Mouse (Mus musculus) liver, adult 2 months (tissue): ENCODE measurements around the gene Bcl2. TPM values are rescaled to one million over a fixed set of nuclear protein-coding genes. Genes with fewer than 3 reads are reported as not detected.
A peak's percentile ranks its signal among the peaks of the same experiment; 100 is the strongest.
"Not testable (repeated sequence)": the region's sequence is repeated elsewhere in the genome, so short reads cannot be mapped to it uniquely, and the experiment has no call there.

ENCODE experiments used
- DNase-seq: peaks from one replicate; pipeline ENCODE4 v3.0.0-alpha.2; 2011; ENCODE audit warnings: low read depth, low spot score; ENCODE audit errors: extremely low read depth
- H3K27ac ChIP-seq: fragments of 200-500 bp; replicated peaks from 2 replicates; pipeline ENCODE4 v1.5.1; 2012; ENCODE audit warnings: low read depth, mild to moderate bottlenecking, control low read depth, inconsistent platforms, low read length; ENCODE audit not compliant: insufficient read depth
- H3K27me3 ChIP-seq: fragments of 200-500 bp; 2 replicates; pipeline ENCODE4 v1.6.1; 2012; ENCODE audit warnings: mild to moderate bottlenecking, moderate library complexity, low read length, inconsistent platforms; ENCODE audit not compliant: control insufficient read depth, insufficient read depth
- H3K36me3 ChIP-seq: fragments of 200-500 bp; 2 replicates; pipeline ENCODE4 v1.6.1; 2012; ENCODE audit warnings: low read length, inconsistent platforms; ENCODE audit not compliant: control insufficient read depth, insufficient read depth
- H3K4me1 ChIP-seq: fragments of 200-500 bp; 2 replicates; pipeline ENCODE4 v1.6.1; 2011; ENCODE audit warnings: low read length; ENCODE audit not compliant: control insufficient read depth, insufficient read depth
- H3K4me3 ChIP-seq: fragments of 200-500 bp; 2 replicates; pipeline ENCODE4 v1.5.1; 2011; ENCODE audit warnings: low read depth, mild to moderate bottlenecking, control low read depth, low read length, moderate library complexity; ENCODE audit not compliant: insufficient read depth
- H3K79me2 ChIP-seq: fragments of 200-500 bp; 2 replicates; pipeline ENCODE4 v1.6.1; 2012; ENCODE audit warnings: inconsistent platforms, mild to moderate bottlenecking, low read length, moderate library complexity; ENCODE audit not compliant: control insufficient read depth, insufficient read depth
- H3K9ac ChIP-seq: fragments of 200-500 bp; 2 replicates; pipeline ENCODE4 v1.6.1; 2012; ENCODE audit warnings: low read depth, mild to moderate bottlenecking, control low read depth, inconsistent platforms, low read length
- CTCF ChIP-seq: fragments of 200-500 bp; IDR thresholded peaks from 2 replicates; pipeline ENCODE4 v1.5.1; 2011; ENCODE audit warnings: low read depth, low read length, control low read depth
- POLR2A ChIP-seq: fragments of 200-500 bp; IDR thresholded peaks from 2 replicates; pipeline ENCODE4 v1.6.1; 2011; ENCODE audit warnings: low read length, control low read depth; ENCODE audit not compliant: insufficient read depth; ENCODE audit errors: extremely low read depth
- WGBS: fragments of 180-500 bp; shearing (Covaris S2); methylation state at CpG from one replicate; pipeline ENCODE4 v1.1.7; 2018; 5-methylcytosine and 5-hydroxymethylcytosine counted together
- polyA plus RNA-seq: library from polyadenylated mRNA; depleted of rRNA; stranded (reverse); fragments of >200 nt; gene quantifications from 2 replicates; pipeline ENCODE4 v1.2.3, GENCODE M21; 2012
- total RNA-seq: library from RNA; depleted of rRNA; stranded (reverse); fragments of >200 nt; gene quantifications from 2 replicates; pipeline ENCODE4 v1.2.3, GENCODE M21; 2014

Bcl2 gene
- total and polyA plus RNA-seq, 2 experiments, result 0.26 to 1.5 TPM

- no peak overlapping the region for H3K27ac ChIP-seq
- H3K79me2 ChIP-seq, result no peaks in the 10 kb centered on the region
- H3K36me3 ChIP-seq, result peaks cover 32% of the 10 kb centered on the region
- H3K9ac ChIP-seq, result no peak overlapping the region
- DNase-seq, result peak; percentile 24
- no peaks in the 10 kb centered on the region for H3K4me1 ChIP-seq
- no peaks in the 10 kb centered on the region for H3K27me3 ChIP-seq
- no peak overlapping the region for H3K4me3 ChIP-seq
- WGBS, result 95% methylated on average over 3 of the region's 3 CpGs
- TF ChIP-seq POLR2A, result no peak
- peak; percentile 45; the same call in 1 of the 2 replicates for TF ChIP-seq CTCF
These were observed 24.0 kb upstream of the Bcl2 start for GRCm38 (mm10) chr1:106738092-106738491.

- Histone ChIP-seq H3K79me2 (no peaks in the 10 kb centered on the region), H3K4me3 (no peak overlapping the region), H3K27me3 (no peaks in the 10 kb centered on the region), H3K4me1 (no peaks in the 10 kb centered on the region), H3K9ac (no peak overlapping the region), H3K27ac (no peak overlapping the region), H3K36me3 (peaks cover 24% of the 10 kb centered on the region)
- no peak for TF ChIP-seq CTCF
- no peak for TF ChIP-seq POLR2A
- no peak for DNase-seq
- WGBS, result 97% methylated on average over 8 of the region's 8 CpGs
These were observed 22.1 kb upstream of the Bcl2 start for GRCm38 (mm10) chr1:106736211-106736610.

- Histone ChIP-seq H3K9ac (no peak overlapping the region), H3K27me3 (no peaks in the 10 kb centered on the region), H3K36me3 (peaks cover 24% of the 10 kb centered on the region), H3K27ac (no peak overlapping the region), H3K79me2 (no peaks in the 10 kb centered on the region), H3K4me1 (no peaks in the 10 kb centered on the region), H3K4me3 (no peak overlapping the region)
- WGBS, result 65% methylated on average over 2 of the region's 2 CpGs
- peak; percentile 11 for DNase-seq
- peak; percentile 53 for TF ChIP-seq CTCF
- no peak for TF ChIP-seq POLR2A
These were observed 21.5 kb upstream of the Bcl2 start for GRCm38 (mm10) chr1:106735586-106735985.

GRCm38 (mm10) chr1:106722061-106722460 is 8.0 kb upstream of the Bcl2 start:
- no peak overlapping the region for H3K4me3 ChIP-seq
- H3K9ac ChIP-seq, result no peak overlapping the region
- no peaks in the 10 kb centered on the region for H3K4me1 ChIP-seq
- peaks cover 19% of the 10 kb centered on the region; the same call in 1 of the 2 replicates for H3K36me3 ChIP-seq
- no peak for DNase-seq
- WGBS, result 91% methylated on average over 5 of the region's 5 CpGs
- no peaks in the 10 kb centered on the region for H3K79me2 ChIP-seq
- no peak for TF ChIP-seq CTCF
- TF ChIP-seq POLR2A, result no peak
- H3K27ac ChIP-seq, result no peak overlapping the region
- no peaks in the 10 kb centered on the region for H3K27me3 ChIP-seq

GRCm38 (mm10) chr1:106717736-106718135 is 3.7 kb upstream of the Bcl2 start:
- not testable (repeated sequence) for H3K4me3 ChIP-seq, H3K27me3 ChIP-seq, H3K27ac ChIP-seq, H3K9ac ChIP-seq, H3K36me3 ChIP-seq, H3K4me1 ChIP-seq, DNase-seq, H3K79me2 ChIP-seq
- 70% methylated on average over 7 of the region's 7 CpGs for WGBS

- DNase-seq, result no peak
- Histone ChIP-seq H3K4me1 (no peaks in the 10 kb centered on the region; the same call in 1 of the 2 replicates), H3K27ac (no peak overlapping the region), H3K4me3 (no peak overlapping the region), H3K27me3 (peaks cover 3% of the 10 kb centered on the region; the same call in 1 of the 2 replicates), H3K9ac (no peak overlapping the region), H3K36me3 (no peaks in the 10 kb centered on the region; the same call in 1 of the 2 replicates), H3K79me2 (no peaks in the 10 kb centered on the region)
- WGBS, result 53% methylated on average over 7 of the region's 7 CpGs
- TF ChIP-seq CTCF (peak; percentile 54), POLR2A (no peak)
These were observed 3.1 kb upstream of the Bcl2 start for GRCm38 (mm10) chr1:106717071-106717601.
